Mouse (Mus musculus) midbrain, embryonic 11.5 days (tissue): Measurements from ENCODE around the gene Bmi1. TPM values are rescaled to one million over a fixed set of nuclear protein-coding genes. Genes with fewer than 3 reads are reported as not detected.

Experiments used
- ATAC-seq: fragments of 200-750 bp; cut with Nextera tagmentation; 2 replicates; pipeline ENCODE4 v1.8.0; 2017; ENCODE audit warnings: moderate TSS enrichment, moderate library complexity; ENCODE audit not compliant: low FRiP score
- DNase-seq: peaks from one replicate; pipeline ENCODE4 v3.0.0; 2015; ENCODE audit warnings: low spot score; ENCODE audit errors: missing footprints
- H3K27ac ChIP-seq: fragments of 300-500 bp; sonication (generic); 2 replicates; pipeline ENCODE4 v1.5.1; 2014; ENCODE audit warnings: low read depth, low read length
- H3K27me3 ChIP-seq: fragments of 300-500 bp; sonication (generic); 2 replicates; pipeline ENCODE4 v1.6.1; 2014; ENCODE audit warnings: mild to moderate bottlenecking, low read length, moderate library complexity, mixed read lengths; ENCODE audit not compliant: control insufficient read depth, insufficient read depth
- H3K36me3 ChIP-seq: fragments of 300-500 bp; sonication (generic); 2 replicates; pipeline ENCODE4 v1.6.1; 2014; ENCODE audit warnings: mild to moderate bottlenecking, low read length, moderate library complexity, mixed read lengths; ENCODE audit not compliant: control insufficient read depth, insufficient read depth
- H3K4me1 ChIP-seq: fragments of 300-500 bp; sonication (generic); 2 replicates; pipeline ENCODE4 v1.6.1; 2014; ENCODE audit warnings: low read length; ENCODE audit not compliant: control insufficient read depth, insufficient read depth
- H3K4me2 ChIP-seq: fragments of 300-500 bp; sonication (generic); 2 replicates; pipeline ENCODE4 v1.6.1; 2014; ENCODE audit warnings: mild to moderate bottlenecking, moderate library complexity
- H3K4me3 ChIP-seq: fragments of 300-500 bp; sonication (generic); 2 replicates; pipeline ENCODE4 v1.5.1; 2014; ENCODE audit warnings: low read depth, low read length
- H3K9ac ChIP-seq: fragments of 300-500 bp; sonication (generic); 2 replicates; pipeline ENCODE4 v1.6.1; 2014; ENCODE audit warnings: low read length
- H3K9me3 ChIP-seq: fragments of 300-500 bp; sonication (generic); 2 replicates; pipeline ENCODE4 v1.6.1; 2016; ENCODE audit warnings: low read length; ENCODE audit not compliant: control insufficient read depth
- WGBS: fragments of 180-500 bp; shearing (Covaris S2); extraction: QIAGEN DNeasy Blood & Tissue Kit; methylation state at CpG from one replicate; pipeline ENCODE4 v1.1.7; 2014; 5-methylcytosine and 5-hydroxymethylcytosine counted together
- polyA plus RNA-seq: library from polyadenylated mRNA; unstranded; fragments of >200 nt; fragmentation: Nextera tagmentation; extraction: Ambion mirVana; gene quantifications from 2 replicates; pipeline ENCODE4 v1.2.1, GENCODE M21; 2014

Bmi1 gene
- polyA plus RNA-seq, 1 experiment from 2014 or later = 42.8 TPM

DNA sequence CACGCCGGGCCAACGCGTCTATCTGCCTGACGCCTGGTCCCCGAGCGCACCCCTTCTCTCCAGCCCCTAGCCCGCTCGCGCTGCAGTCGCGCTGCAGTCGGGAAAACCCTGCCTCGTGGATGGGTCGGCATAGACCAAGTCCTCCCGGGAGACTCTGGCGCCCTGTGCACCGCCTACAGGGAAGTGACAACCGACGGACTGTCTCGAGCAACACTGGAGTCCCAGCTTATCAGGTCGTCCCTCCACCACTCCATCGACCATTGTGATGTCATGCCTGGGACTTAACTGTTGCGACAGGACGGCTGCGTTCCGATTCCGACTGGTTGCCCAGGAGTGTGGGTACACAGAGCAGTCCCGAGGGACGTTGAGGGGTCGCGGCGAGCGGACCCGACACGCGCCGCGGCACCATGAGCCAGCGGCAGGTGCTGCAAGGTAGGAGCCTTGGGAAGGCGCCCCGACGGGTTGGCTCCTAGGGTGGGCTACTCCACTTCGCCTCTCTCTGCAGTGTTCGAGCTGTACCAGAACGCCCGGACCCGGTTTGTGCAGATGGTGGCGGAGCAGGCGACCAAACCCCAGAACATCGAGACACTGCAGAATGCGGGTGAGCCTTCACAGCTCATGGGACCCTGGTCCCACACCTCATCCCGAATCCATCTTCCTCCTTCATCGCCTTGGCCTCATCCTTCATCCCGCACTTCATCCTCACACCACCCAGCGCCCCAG is 22.0 kb downstream of the Bmi1 start:
- Histone ChIP-seq H3K27ac (no peak overlapping the region), H3K4me1 (peaks cover 3% of the 10 kb centered on the region; the same call in 1 of the 2 replicates), H3K4me2 (0 out of 2 replicates have a peak overlapping the region, but pooled peaks have one; percentile 1), H3K9me3 (no peaks in the 10 kb centered on the region), H3K9ac (no peak overlapping the region), H3K27me3 (peaks cover 60% of the 10 kb centered on the region), H3K4me3 (no peak overlapping the region; the same call in 1 of the 2 replicates), H3K36me3 (no peaks in the 10 kb centered on the region)
- WGBS = under 1% methylated on average over 56 of the region's 56 CpGs
- DNase-seq (peak; percentile 97), ATAC-seq (peak; percentile 13; the same call in 1 of the 2 replicates)

DNA sequence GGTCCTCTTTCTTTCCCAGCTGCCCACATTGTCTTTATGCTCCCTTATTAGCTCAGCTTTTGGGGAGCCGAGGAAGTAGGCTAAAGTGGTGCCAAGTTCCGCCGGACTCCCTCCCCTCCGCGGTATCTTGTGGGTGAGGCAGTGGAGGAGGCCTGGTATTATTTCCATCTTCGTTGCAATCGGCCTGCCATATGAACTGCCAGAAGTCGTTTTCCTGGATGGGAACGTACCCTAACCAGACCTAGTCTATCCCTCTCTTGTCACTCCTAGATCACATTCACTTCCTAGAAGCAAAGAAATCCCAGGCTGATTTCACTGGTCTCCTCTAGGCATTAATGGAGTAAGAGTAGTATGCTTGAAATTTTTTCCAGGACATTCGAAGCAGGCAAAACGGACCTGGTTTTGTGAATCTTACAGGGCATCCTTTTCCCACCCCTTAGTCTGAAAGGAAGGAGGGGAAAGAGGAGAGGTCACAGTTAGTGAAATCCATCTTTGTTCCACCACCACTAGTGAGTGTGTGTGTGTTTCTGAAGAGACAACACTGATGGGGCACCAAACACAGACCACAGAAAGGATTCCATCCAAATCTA is 22.7 kb downstream of the Bmi1 start:
- H3K27ac ChIP-seq = no peak overlapping the region
- ATAC-seq = no peak
- H3K4me2 ChIP-seq = no peak overlapping the region
- H3K36me3 ChIP-seq = no peaks in the 10 kb centered on the region
- H3K4me1 ChIP-seq = peaks cover 3% of the 10 kb centered on the region; the same call in 1 of the 2 replicates
- under 1% methylated on average over 11 of the region's 11 CpGs for WGBS
- DNase-seq = peak; percentile 96
- H3K27me3 ChIP-seq = peaks cover 60% of the 10 kb centered on the region
- no peaks in the 10 kb centered on the region for H3K9me3 ChIP-seq
- H3K9ac ChIP-seq = no peak overlapping the region
- no peak overlapping the region for H3K4me3 ChIP-seq

DNA sequence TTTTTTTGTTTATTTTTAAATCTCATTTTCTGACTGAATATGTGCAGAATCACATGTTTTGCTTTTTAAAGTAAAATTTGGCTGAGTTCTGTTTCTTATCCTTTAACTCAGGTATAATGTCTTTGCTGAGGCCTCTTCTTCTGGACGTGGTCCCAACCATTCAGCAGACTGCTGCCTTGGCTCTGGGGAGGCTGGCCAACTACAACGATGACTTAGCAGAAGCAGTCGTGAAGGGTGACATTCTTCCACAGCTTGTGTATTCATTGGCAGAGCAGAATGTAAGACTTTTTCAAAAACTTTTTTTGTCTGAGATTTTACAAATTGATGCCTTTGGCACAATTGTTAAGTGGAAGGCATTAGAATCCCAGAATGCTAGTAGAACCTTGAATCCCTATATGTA is 33.5 kb downstream of the Bmi1 start:
- no peaks in the 10 kb centered on the region for H3K4me1 ChIP-seq
- 80% methylated on average over 3 of the region's 3 CpGs for WGBS

DNA sequence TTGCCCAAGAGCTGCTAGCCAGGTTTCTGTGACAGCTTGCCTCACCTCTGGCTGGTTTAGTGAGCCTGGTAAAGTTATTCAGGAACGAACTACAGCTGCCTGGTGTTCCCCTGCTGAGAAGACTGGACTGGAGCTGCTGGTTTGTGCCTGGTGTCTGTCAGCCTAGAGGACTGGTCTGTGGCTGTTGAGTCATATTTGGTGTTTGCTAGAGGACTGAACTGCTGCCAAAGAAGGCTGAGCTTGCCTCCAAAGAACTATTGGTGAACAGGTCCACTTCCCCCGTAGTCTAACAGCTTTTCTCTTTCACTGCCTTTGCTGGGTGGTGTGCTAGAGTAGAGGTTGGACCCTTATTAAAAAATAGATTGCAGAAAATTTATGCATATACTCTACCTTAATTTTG is 36.3 kb downstream of the Bmi1 start:
- DNase-seq (peak; percentile 51), ATAC-seq (no peak)
- Histone ChIP-seq H3K27ac (no peak overlapping the region), H3K4me3 (no peak overlapping the region), H3K27me3 (no peaks in the 10 kb centered on the region), H3K4me1 (no peaks in the 10 kb centered on the region), H3K36me3 (no peaks in the 10 kb centered on the region), H3K9me3 (no peaks in the 10 kb centered on the region), H3K4me2 (no peak overlapping the region), H3K9ac (no peak overlapping the region)
- 82% methylated on average over 2 of the region's 2 CpGs for WGBS

More for the DNA sequence above, 33.5 kb downstream of the Bmi1 start:
- Histone ChIP-seq H3K9ac (no peak overlapping the region), H3K36me3 (no peaks in the 10 kb centered on the region), H3K9me3 (no peaks in the 10 kb centered on the region), H3K4me2 (no peak overlapping the region), H3K4me3 (no peak overlapping the region), H3K27ac (no peak overlapping the region), H3K27me3 (no peaks in the 10 kb centered on the region)
- DNase-seq (peak; percentile 41), ATAC-seq (no peak)

- no peak for ATAC-seq
- H3K4me3 ChIP-seq = no peak overlapping the region
Measured at GRCm38 (mm10) chr2:18714337-18714736, 37.5 kb downstream of the Bmi1 start.

GRCm38 (mm10) chr2:18718521-18718920 is 41.7 kb downstream of the Bmi1 start:
- H3K4me3 ChIP-seq = no peak overlapping the region
- H3K4me2 ChIP-seq = no peak overlapping the region
- H3K36me3 ChIP-seq = no peaks in the 10 kb centered on the region
- no peak for ATAC-seq
- peak; percentile 23 for DNase-seq
- H3K27me3 ChIP-seq = no peaks in the 10 kb centered on the region
- 84% methylated on average over 4 of the region's 4 CpGs for WGBS
- H3K9ac ChIP-seq = no peak overlapping the region
- no peaks in the 10 kb centered on the region for H3K9me3 ChIP-seq
- H3K27ac ChIP-seq = no peak overlapping the region
- no peaks in the 10 kb centered on the region for H3K4me1 ChIP-seq

More at GRCm38 (mm10) chr2:18714337-18714736, 37.5 kb downstream of the Bmi1 start:
- WGBS = 77% methylated on average over 3 of the region's 3 CpGs
- Histone ChIP-seq H3K4me2 (no peak overlapping the region), H3K27ac (no peak overlapping the region), H3K27me3 (no peaks in the 10 kb centered on the region), H3K36me3 (no peaks in the 10 kb centered on the region), H3K9ac (no peak overlapping the region), H3K9me3 (no peaks in the 10 kb centered on the region), H3K4me1 (no peaks in the 10 kb centered on the region)
- peak; percentile 31 for DNase-seq

DNA sequence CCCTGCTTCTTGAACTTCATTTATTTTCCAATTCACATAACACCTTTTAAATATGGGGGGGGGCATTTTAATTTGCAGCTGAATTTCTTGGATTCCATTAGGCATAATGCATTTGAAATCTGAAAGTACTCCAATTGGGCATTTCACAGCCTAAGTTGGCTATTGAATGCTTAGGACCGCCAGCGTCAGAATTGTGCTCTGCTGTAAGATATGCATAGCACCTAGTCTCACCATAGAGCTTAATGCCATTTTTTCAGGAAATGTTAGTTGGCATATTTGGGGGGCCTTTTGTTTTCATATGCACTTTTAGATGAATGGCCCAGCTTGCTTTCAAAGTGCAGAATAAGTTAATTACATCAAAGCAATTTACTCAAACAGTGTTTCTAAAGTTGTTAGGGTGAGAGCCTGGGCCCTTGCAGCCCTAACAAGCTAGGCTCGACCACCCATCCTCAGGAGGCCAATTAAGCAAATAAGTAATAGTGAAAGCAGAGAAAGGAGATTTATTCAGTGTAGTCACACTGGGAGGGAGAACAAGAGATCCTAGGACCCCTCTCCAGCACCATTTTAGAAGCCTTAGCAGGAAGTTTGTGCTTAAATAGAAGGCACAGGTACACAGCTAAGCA is 45.5 kb downstream of the Bmi1 start:
- H3K36me3 ChIP-seq = no peaks in the 10 kb centered on the region
- no peaks in the 10 kb centered on the region for H3K4me1 ChIP-seq
- DNase-seq (no peak), ATAC-seq (no peak)
- H3K27ac ChIP-seq = no peak overlapping the region
- no peak overlapping the region for H3K9ac ChIP-seq
- no peaks in the 10 kb centered on the region for H3K27me3 ChIP-seq
- WGBS = 75% methylated on average over 3 of the region's 3 CpGs
- no peaks in the 10 kb centered on the region for H3K9me3 ChIP-seq
- no peak overlapping the region for H3K4me3 ChIP-seq
- H3K4me2 ChIP-seq = no peak overlapping the region

DNA sequence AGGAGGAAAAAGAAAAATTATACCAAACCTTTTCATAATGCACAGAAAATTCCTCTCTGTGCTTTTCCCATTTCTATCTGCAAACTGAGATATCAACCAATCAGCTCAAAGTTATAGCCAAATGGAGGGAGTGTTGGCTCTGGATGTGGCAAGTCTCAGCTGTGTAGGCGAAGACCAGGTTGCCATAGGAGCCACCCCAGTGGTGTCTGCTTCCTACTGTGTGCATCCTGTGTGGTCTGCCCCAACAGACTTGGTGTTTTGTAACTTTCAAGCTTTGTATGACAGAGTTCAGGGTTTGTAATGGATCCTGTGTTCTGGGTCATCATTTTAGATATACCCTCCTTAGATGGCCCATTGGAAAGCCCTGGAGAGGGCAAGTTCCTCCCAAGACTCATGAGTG is 47.6 kb downstream of the Bmi1 start:
- no peak overlapping the region for H3K9ac ChIP-seq
- WGBS = 85% methylated on average over 1 of the region's 1 CpGs
- no peak for DNase-seq
- H3K27me3 ChIP-seq = no peaks in the 10 kb centered on the region
- H3K4me3 ChIP-seq = no peak overlapping the region
- H3K27ac ChIP-seq = no peak overlapping the region
- H3K4me2 ChIP-seq = no peak overlapping the region
- no peaks in the 10 kb centered on the region for H3K36me3 ChIP-seq
- no peaks in the 10 kb centered on the region for H3K9me3 ChIP-seq
- H3K4me1 ChIP-seq = no peaks in the 10 kb centered on the region
- no peak for ATAC-seq

GRCm38 (mm10) chr2:18725880-18726279 is 49.1 kb downstream of the Bmi1 start:
- no peaks in the 10 kb centered on the region for H3K4me1 ChIP-seq
- no peak overlapping the region for H3K4me2 ChIP-seq
- H3K9ac ChIP-seq = no peak overlapping the region
- DNase-seq (no peak), ATAC-seq (no peak)
- 85% methylated on average over 4 of the region's 4 CpGs for WGBS
- no peak overlapping the region for H3K4me3 ChIP-seq
- no peaks in the 10 kb centered on the region for H3K9me3 ChIP-seq
- no peak overlapping the region for H3K27ac ChIP-seq
- no peaks in the 10 kb centered on the region for H3K36me3 ChIP-seq
- no peaks in the 10 kb centered on the region for H3K27me3 ChIP-seq
